Mouse (Mus musculus) heart, embryonic 14.5 days (tissue): ENCODE data around the gene Vmn1r172. TPM values are rescaled to one million over a fixed set of nuclear protein-coding genes. Genes with fewer than 3 reads are reported as not detected.
"Not testable (repeated sequence)": the region's sequence is repeated elsewhere in the genome, so short reads cannot be mapped to it uniquely, and the experiment has no call there.

Experiments
- ATAC-seq: fragments of 200-750 bp; cut with Nextera tagmentation; 2 replicates; pipeline ENCODE4 v1.8.0; 2017; ENCODE audit warnings: low read depth, moderate TSS enrichment; ENCODE audit not compliant: insufficient number of reproducible peaks, insufficient read depth, low FRiP score
- H3K27ac ChIP-seq, 2 experiments: fragments of 200-500 bp in 1 of 2; fragments of 300-500 bp in 1 of 2; sonication (generic) in 1 of 2; replicated peaks in 1 of 2; 2 replicates each; pipeline ENCODE4 v1.5.1; 2012 to 2014; ENCODE audit warnings: low read depth in 2 of 2, low read length in 2 of 2, control low read depth in 1 of 2, mild to moderate bottlenecking in 1 of 2, mixed read lengths in 1 of 2; ENCODE audit not compliant: control insufficient read depth in 1 of 2, insufficient read depth in 1 of 2
- H3K27me3 ChIP-seq: fragments of 300-500 bp; sonication (generic); 2 replicates; pipeline ENCODE4 v1.6.1; 2014; ENCODE audit warnings: mild to moderate bottlenecking, low read length, control low read depth; ENCODE audit not compliant: control insufficient read depth, insufficient read depth
- H3K36me3 ChIP-seq: fragments of 300-500 bp; sonication (generic); 2 replicates; pipeline ENCODE4 v1.6.1; 2014; ENCODE audit warnings: mild to moderate bottlenecking, control low read depth, low read length, mixed read lengths; ENCODE audit not compliant: control insufficient read depth, insufficient read depth
- H3K4me1 ChIP-seq, 2 experiments: fragments of 200-500 bp in 1 of 2; fragments of 300-500 bp in 1 of 2; sonication (generic) in 1 of 2; 2 replicates each; pipeline ENCODE4 v1.6.1; 2012 to 2014; ENCODE audit warnings: low read length in 2 of 2, control low read depth in 1 of 2, mixed read lengths in 1 of 2; ENCODE audit not compliant: control insufficient read depth in 2 of 2, insufficient read depth in 2 of 2
- H3K4me2 ChIP-seq: fragments of 300-500 bp; sonication (generic); 2 replicates; pipeline ENCODE4 v1.6.1; 2014; ENCODE audit warnings: mild to moderate bottlenecking, low read length
- H3K4me3 ChIP-seq, 2 experiments: fragments of 200-500 bp in 1 of 2; fragments of 300-500 bp in 1 of 2; sonication (generic) in 1 of 2; 2 replicates each; pipeline ENCODE4 v1.5.1; 2012 to 2014; ENCODE audit warnings: low read length in 2 of 2, mild to moderate bottlenecking in 2 of 2, control low read depth in 1 of 2, low read depth in 1 of 2, moderate library complexity in 1 of 2; ENCODE audit not compliant: control insufficient read depth in 1 of 2, insufficient read depth in 1 of 2
- H3K9ac ChIP-seq: fragments of 300-500 bp; sonication (generic); 2 replicates; pipeline ENCODE4 v1.6.1; 2014; ENCODE audit warnings: mild to moderate bottlenecking, low read length
- H3K9me3 ChIP-seq: fragments of 300-500 bp; sonication (generic); 2 replicates; pipeline ENCODE4 v1.6.1; 2016; ENCODE audit warnings: low read length, control low read depth; ENCODE audit not compliant: control insufficient read depth
- WGBS: fragments of 180-500 bp; shearing (Covaris S2); extraction: QIAGEN DNeasy Blood & Tissue Kit; methylation state at CpG from one replicate; pipeline ENCODE4 v1.1.7; 2014; 5-methylcytosine and 5-hydroxymethylcytosine counted together
- polyA plus RNA-seq: library from polyadenylated mRNA; unstranded; fragments of >200 nt; fragmentation: Nextera tagmentation; extraction: Ambion mirVana; gene quantifications from 2 replicates; pipeline ENCODE4 v1.2.1, GENCODE M21; 2014

Vmn1r172 gene
- not detected in 2 replicates for polyA plus RNA-seq

- H3K4me2 ChIP-seq, result no peak within 1 kb of the TSS
- no peaks in the 10 kb centered on the region for H3K4me1 ChIP-seq
- H3K9me3 ChIP-seq, result 0 out of 2 replicates have a peak, but pooled peaks cover under 1% of the 10 kb centered on the region
- no peaks in the 10 kb centered on the region for H3K27me3 ChIP-seq
- no peak within 1 kb of the TSS for H3K4me3 ChIP-seq
- H3K36me3 ChIP-seq, result no peaks in the 10 kb centered on the region
- H3K27ac ChIP-seq, result no peak within 1 kb of the TSS
- ATAC-seq, result no peak
- H3K9ac ChIP-seq, result no peak within 1 kb of the TSS
- 41% methylated on average over 2 of the region's 2 CpGs for WGBS
Measured at GRCm38 (mm10) chr7:23658016-23658415, at the start of gene Vmn1r172. TSS of gene Vmn1r172 (plus strand) at chr7:23658316.

GRCm38 (mm10) chr7:23630422-23630821 lies 27.7 kb upstream of the Vmn1r172 start, which contains the start of gene Vmn1r171:
TSS of gene Vmn1r171 (plus strand) at chr7:23630722.
- ATAC-seq, result no peak

GRCm38 (mm10) chr7:23700403-23700802 lies 42.3 kb downstream of the Vmn1r172 start, which contains the start of gene Vmn1r173:
TSS of gene Vmn1r173 (plus strand) at chr7:23700703.
- not testable (repeated sequence) for H3K4me3 ChIP-seq, H3K9me3 ChIP-seq, H3K9ac ChIP-seq, H3K4me2 ChIP-seq, H3K4me1 ChIP-seq, ATAC-seq, H3K27ac ChIP-seq, H3K36me3 ChIP-seq, H3K27me3 ChIP-seq
- 41% methylated on average over 1 of the region's 1 CpGs for WGBS

More at GRCm38 (mm10) chr7:23630422-23630821, 27.7 kb upstream of the Vmn1r172 start, which contains the start of gene Vmn1r171:
- H3K9ac ChIP-seq, result no peak within 1 kb of the TSS
- H3K36me3 ChIP-seq, result no peaks in the 10 kb centered on the region
- H3K4me2 ChIP-seq, result no peak within 1 kb of the TSS
- H3K4me1 ChIP-seq, result no peaks in the 10 kb centered on the region
- no peak within 1 kb of the TSS for H3K27ac ChIP-seq
- H3K4me3 ChIP-seq, result no peak within 1 kb of the TSS
- no peaks in the 10 kb centered on the region for H3K27me3 ChIP-seq
- peaks cover 14% of the 10 kb centered on the region for H3K9me3 ChIP-seq

Other genes with a start within 250 kb of the Vmn1r172 start
- gene Vmn1r167, start 151.1 kb upstream of the Vmn1r172 start, polyA plus RNA-seq, result not detected in 2 replicates
- gene Vmn1r168, start 118.6 kb upstream of the Vmn1r172 start, polyA plus RNA-seq, result not detected in 2 replicates
- gene Vmn1r169, start 82.8 kb upstream of the Vmn1r172 start, polyA plus RNA-seq, result not detected in 2 replicates
- not detected in 2 replicates for gene Vmn1r170, start 52.1 kb upstream of the Vmn1r172 start, polyA plus RNA-seq
- not detected in 2 replicates for gene Vmn1r171, start 27.6 kb upstream of the Vmn1r172 start, polyA plus RNA-seq
- gene Vmn1r173, start 42.4 kb downstream of the Vmn1r172 start, polyA plus RNA-seq, result not detected in 2 replicates
- gene Vmn1r174, start 94.0 kb downstream of the Vmn1r172 start, polyA plus RNA-seq, result not detected in 2 replicates
- gene Vmn1r175, start 152.3 kb downstream of the Vmn1r172 start, polyA plus RNA-seq, result not detected in 2 replicates
- gene Vmn1r176, start 179.1 kb downstream of the Vmn1r172 start, polyA plus RNA-seq, result not detected in 2 replicates
- gene Vmn1r177, start 208.1 kb downstream of the Vmn1r172 start, polyA plus RNA-seq, result not detected in 2 replicates
- not detected in 2 replicates for gene Vmn1r178, start 233.7 kb downstream of the Vmn1r172 start, polyA plus RNA-seq